Mouse (Mus musculus) kidney, postnatal 4 days (tissue): ENCODE results near the gene Rgl2.

ENCODE experiments used
- DNase-seq, 2 experiments: peaks; one replicate each; pipeline ENCODE4 v3.0.0; 2021; ENCODE audit warnings: mixed read lengths in 2 of 2

The Rgl2 gene

DNA sequence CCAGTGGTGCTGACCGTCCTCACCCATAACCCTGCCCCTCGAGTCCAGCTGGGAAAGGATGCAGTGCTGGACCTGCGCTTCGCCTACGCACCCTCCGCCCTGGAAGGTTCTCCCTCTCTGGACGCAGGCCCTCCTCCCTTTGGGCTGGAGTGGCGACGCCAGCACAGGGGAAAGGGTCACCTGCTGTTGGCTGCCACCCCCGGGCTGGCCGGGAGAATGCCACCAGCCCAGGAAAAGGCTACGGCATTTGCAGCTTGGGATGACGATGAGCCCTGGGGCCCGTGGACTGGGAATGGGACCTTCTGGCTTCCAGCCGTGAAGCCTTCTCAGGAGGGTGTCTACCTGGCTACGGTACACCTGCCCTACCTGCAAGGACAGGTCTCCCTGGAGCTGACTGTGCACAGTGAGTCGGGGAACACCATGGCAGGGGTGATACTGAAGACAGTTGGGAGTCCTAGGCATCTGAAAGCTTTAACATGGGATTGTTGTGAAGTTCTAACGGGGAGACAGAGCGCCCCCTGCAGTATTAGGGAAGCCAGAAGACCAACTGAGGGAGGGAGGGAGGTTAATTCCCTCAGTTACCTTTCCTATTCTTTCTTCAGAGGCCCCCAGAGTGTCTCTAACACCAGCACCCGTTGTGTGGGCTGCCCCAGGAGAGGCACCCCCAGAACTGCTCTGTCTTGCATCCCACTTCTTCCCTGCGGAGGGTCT is 3.8 kb upstream of the Rgl2 start:
- no peak for DNase-seq

DNA sequence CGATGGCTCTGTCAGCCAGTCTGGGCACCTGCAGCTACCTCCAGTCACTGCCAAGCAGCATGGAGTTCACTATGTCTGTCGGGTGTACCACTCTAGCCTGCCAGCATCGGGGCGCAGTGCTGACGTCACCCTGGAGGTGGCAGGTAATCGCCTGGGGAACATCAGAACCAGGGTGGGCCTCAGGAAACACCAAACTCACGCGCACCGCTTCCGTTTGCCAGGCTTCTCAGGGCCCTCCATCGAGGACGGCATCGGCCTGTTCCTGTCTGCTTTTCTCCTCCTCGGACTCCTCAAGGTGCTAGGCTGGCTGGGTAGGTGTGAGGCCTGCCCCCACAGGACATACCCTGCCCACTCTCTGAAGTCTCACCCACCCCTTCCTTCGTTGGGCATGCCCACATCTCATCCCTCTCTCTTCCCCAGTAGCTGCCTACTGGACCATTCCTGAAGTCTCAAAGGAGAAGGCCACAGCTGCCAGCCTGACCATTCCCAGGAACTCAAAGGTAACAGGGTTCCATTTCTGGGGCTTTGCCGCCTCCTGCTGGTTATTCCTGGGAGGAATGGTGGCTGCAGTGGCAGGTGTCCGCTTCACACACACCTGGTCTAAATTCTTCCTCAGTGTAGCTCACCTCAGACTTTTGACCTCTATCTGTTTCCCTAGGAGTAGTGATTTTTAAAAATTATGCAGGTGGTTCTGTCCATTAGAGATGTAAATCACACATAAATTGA is 3.0 kb upstream of the Rgl2 start:
- peak; percentile 70 to 73 for DNase-seq

- no peak for DNase-seq
Measured at GRCm38 (mm10) chr17:33928251-33928947, 944 bp upstream of the Rgl2 start.

GRCm38 (mm10) chr17:33930280-33931158 is 1.2 kb downstream of the Rgl2 start:
- peak; percentile 59 to 69 for DNase-seq

GRCm38 (mm10) chr17:33931159-33931866 is 2.0 kb downstream of the Rgl2 start:
- no peak for DNase-seq

DNA sequence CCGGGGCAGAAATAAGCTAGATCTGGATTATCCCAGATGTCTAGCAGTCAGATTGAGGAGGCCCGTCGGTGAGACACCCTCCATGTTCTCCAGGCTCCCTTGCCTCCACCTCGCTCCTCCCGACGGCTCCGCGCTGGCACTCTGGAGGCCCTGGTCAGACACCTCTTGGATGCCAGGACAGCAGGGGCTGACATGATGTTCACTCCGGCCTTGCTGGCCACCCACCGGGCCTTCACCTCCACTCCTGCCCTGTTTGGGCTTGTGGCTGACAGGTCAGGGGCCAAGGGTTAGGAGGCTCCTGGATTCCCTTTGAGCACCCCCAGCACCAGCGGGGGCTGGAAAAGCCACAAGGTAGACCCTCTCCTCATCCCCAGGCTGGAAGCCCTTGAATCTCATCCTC is 2.6 kb downstream of the Rgl2 start:
- no peak for DNase-seq

GRCm38 (mm10) chr17:33932448-33932847 is 3.1 kb downstream of the Rgl2 start:
- DNase-seq = no peak

DNA sequence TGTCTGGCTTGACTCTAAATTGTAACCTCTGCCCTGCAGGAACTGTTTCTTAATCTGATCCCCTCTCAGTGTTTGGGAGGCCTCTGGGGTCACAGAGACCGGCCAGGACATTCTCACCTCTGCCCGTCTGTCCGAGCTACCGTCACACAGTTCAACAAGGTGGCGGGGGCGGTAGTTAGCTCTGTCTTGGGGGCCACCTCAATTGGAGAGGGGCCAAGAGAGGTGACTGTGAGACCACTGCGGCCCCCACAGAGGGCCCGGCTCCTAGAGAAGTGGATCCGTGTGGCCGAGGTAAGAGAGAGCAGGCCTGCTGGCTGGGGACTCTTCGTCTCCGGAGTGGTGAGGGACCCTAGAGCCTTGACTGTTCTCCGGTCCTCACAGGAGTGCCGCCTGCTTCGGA is 3.6 kb downstream of the Rgl2 start:
- no peak for DNase-seq

DNA sequence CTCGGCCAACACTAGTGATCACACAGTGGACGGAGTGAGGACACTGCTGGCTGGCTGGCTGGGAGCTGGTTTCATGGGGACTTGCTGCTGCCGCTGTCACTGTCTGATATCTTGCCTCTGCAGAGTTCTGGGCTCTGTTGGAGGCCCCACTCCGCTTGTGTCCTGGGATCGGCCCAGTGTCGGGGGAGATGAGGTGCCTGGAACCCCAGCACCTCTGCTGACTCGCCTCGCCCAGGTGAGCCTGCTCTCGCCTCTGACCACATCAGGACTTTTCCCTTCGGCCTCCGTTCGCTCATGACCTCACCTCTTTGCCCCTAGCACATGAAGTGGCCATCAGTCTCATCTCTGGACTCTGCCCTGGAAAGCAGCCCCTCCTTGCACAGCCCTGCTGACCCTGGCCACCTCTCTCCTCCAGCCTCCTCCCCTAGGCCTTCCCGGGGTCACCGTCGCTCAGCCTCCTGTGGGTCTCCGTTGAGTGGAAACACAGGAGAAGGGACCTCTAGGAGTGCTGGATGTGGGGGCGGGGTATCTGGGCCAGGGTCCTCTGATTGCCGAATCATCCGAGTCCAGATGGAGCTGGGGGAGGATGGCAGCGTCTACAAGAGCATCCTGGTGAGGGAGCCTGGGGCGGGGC is 6.2 kb downstream of the Rgl2 start:
- DNase-seq = no peak

DNA sequence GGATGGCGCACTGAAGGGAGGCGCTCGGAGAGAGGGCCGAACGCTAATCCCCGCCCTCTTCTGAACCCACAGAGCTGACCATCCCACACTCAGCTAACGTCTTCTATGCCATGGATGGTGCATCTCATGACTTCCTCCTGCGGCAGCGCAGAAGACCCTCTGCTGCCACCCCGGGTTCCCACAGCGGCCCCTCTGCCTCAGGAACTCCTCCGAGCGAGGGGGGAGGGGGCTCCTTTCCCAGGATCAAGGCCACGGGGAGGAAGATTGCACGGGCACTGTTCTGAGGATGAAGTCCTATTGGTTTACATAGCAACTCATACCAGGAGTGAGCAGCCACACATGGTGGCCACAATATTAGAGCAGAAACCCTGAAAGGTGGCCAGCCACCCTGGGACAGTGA is 7.7 kb downstream of the Rgl2 start:
- no peak for DNase-seq

- DNase-seq = peak in 1 of 2 experiments; percentile 31
Measured at GRCm38 (mm10) chr17:33938783-33939182, 9.4 kb downstream of the Rgl2 start.

GRCm38 (mm10) chr17:33940206-33940805 is 11.0 kb downstream of the Rgl2 start, which contains the start of the genes Pfdn6 and Wdr46:
Gene Pfdn6, minus strand, starts transcription at chr17:33940343.
Gene Wdr46, plus strand, starts transcription at chr17:33940660.
- DNase-seq = peak; percentile 92 to 93

DNA sequence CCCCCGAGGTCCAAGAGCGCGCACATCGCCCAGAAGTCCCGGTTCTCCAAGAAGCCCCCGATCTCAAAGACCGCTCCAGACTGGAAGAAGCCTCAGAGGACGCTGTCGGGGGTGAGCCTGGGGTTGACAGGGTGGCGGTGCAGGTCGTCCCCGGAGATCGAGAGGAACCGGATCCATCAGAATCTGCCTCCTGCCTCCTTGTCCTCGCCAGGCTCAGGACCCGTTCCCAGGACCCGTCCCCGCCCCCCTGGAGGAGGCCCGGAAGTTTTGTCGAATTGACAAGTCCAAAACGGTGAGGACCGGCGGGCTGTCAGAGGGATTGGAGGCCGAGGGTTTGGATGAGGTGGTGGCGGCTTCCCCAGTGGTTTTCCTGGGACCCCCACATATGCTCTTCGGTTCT is 11.6 kb downstream of the Rgl2 start:
- DNase-seq = peak; percentile 55 to 64

DNA sequence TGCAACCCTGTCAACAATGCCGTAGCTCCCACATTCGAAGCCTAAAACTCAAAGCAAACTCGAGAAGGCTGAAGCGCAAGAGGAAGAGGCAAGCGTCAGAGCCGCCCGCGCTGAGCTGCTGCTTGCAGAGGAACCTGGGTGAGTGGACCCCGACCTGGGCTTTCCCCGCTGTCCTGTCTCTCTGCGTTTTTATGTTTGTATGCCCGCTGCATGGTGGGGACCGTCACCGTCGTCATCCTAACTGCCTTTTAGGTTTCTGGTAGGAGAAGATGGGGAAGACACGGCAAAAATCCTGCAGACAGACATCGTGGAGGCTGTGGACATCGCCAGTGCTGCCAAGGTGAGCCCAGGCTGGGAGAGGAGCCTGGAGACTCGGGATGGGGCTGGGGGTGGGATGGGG is 12.0 kb downstream of the Rgl2 start:
- DNase-seq = no peak

DNA sequence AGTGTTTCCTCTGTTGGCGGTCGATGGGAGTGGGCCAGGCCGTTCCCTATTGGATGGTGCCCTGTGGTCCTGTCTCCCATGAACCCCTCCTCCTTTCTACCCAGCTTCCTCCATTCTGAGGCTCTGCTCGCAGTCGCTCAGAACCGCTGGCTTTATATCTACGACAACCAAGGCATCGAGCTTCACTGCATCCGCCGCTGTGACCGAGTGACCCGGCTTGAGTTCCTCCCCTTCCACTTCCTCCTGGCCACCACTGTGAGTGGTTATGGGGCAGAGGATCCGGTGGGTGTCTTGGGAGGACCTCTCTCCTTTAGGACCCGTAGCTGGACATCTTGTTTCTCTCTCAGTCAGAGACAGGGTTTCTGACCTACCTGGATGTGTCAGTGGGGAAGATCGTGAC is 14.1 kb downstream of the Rgl2 start:
- no peak for DNase-seq

DNA sequence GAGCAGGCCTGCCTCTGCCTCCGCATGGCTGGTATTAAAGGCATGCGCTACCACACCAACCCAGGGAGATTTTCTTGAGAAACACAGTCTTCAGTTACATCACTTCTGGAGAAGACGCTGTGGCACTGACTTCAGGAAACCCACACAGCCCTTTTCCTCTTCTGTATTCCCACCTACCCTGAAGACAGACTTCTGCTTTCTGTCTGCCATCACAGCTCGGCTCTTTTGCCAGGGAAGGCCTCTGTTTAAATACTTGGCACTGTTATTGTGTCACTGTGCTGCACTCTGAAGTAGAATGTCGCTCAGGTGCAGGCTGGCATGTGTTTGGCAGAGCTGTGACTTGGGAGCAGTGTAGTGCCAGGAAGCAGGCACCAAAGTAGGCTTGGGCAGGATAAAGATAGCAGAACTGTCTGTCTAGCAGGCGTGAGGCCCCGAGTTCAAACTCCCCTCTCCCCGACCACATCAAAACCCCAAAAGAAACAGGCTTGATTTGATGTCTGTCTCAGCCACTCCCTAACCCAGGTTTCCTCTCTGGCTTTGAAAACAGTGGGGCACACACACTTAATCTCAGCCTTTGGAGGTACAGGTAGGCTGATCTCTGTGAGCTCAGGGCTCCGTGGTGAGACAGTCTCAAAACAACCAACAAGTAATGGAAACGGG is 18.2 kb downstream of the Rgl2 start:
- DNase-seq = no peak

DNA sequence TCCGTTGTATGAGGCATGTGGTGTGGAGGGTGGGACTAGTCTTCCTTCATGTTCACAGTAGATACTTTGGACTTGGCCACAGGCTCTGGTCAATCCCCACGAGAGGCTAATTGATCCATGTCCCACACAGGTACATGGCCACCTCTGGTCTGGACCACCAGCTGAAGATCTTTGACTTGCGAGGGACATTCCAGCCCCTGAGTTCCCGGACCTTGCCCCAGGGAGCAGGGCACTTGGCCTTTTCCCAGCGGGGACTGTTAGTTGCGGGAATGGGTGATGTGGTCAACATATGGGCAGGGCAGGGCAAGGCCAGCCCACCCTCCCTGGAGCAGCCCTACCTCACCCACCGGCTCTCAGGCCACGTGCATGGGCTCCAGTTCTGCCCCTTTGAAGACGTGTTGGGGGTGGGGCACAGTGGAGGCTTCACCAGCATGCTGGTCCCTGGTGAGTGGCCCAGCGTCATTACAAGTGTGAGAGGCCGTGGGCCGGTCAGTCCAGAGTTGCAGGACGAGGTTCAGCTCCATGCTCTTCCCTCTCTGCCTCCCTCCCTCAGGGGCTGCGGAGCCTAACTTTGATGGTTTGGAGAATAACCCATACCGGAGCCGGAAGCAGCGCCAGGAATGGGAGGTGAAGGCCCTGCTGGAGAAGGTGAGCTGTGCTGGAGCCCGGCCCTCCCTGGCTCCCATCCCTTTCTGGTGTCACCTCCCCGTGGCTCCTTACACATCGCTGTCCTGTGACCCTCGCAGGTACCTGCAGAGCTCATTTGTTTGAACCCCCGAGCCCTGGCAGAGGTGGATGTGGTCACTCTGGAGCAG is 19.0 kb downstream of the Rgl2 start:
- DNase-seq = no peak

DNA sequence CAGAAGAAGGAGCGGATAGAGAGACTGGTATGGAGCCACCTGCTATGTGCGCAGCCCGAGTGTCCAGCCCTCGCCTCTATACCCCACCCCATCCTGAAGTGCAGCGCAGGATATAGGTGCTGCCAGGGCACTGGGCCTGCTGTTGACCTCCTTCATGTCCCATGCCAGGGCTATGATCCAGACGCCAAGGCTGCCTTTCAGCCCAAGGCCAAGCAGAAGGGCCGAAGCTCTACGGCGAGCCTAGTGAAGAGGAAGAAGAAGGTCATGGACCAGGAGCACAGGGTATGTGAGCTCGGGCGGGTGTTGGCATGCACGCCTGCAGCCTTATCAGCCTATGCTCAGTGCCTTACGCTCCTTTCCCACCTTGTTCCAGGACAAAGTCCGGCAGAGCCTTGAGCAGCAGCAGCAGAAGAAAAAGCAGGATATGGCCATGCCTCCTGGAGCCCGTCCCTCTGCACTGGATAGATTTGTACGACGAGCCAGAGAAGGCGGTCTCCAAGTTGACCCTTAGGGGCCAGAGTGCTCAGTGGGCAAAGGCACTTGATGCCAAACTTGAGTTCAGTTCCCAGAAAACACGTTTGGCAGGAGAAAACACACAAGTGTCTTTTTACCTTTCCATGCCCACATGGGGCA is 19.7 kb downstream of the Rgl2 start:
- no peak for DNase-seq

DNA sequence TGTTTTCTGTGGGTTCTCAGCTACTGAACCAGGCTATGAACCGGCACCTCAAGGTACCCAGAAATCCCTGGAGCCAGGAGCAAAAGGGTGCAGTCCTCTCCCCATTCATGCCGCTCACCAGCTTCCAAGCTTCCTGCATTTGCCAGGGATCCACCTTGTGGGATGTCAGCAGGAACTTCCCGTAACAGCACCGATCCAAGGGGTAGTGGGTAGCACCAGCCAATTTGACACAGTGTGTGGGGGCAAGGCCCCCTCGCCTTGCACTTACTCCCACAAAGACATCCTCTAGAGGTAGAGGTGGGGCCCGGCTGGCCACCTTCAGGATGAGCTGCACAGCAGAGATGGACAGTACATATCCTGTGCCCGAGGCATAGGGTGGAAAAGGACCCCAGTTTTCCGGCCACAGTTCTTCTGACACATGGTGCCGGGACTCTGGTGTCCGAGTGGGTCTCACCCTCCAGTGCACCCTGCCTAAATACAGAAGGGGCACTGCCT is 20.8 kb downstream of the Rgl2 start:
- no peak for DNase-seq
